Mouse (Mus musculus): ENCODE measurements around the gene Dgkq. TPM values are rescaled to one million over a fixed set of nuclear protein-coding genes. Genes with fewer than 3 reads are reported as not detected.

Gene Dgkq
- polyA plus RNA-seq, 1 experiment from 2014 or later = 5.9 TPM

Other genes with a start within 250 kb of the Dgkq start
- gene Atp5k, start 235.2 kb downstream of the Dgkq start, polyA plus RNA-seq (2015; fragmentation: Nextera tagmentation; extraction: Ambion mirVana) = 723 and 856 TPM in 2 replicates
- 0.19 and 0.40 TPM in 2 replicates for gene Mfsd7a, start 220.8 kb downstream of the Dgkq start, polyA plus RNA-seq (2015; fragmentation: Nextera tagmentation; extraction: Ambion mirVana)
- gene Pcgf3, start 208.4 kb downstream of the Dgkq start, polyA plus RNA-seq (2015; fragmentation: Nextera tagmentation; extraction: Ambion mirVana) = 15.3 and 17.8 TPM in 2 replicates
- gene Cplx1, start 119.6 kb downstream of the Dgkq start, polyA plus RNA-seq (2015; fragmentation: Nextera tagmentation; extraction: Ambion mirVana) = 0.74 and 0.82 TPM in 2 replicates
- gene Gak, start 39.9 kb downstream of the Dgkq start, polyA plus RNA-seq (2015; fragmentation: Nextera tagmentation; extraction: Ambion mirVana) = 28.9 and 31.5 TPM in 2 replicates
- gene Tmem175, start 39.9 kb downstream of the Dgkq start, polyA plus RNA-seq (2015; fragmentation: Nextera tagmentation; extraction: Ambion mirVana) = 17.0 and 17.9 TPM in 2 replicates
- 13.5 and 15.4 TPM in 2 replicates for gene Idua, start 9.3 kb downstream of the Dgkq start, polyA plus RNA-seq (2015; fragmentation: Nextera tagmentation; extraction: Ambion mirVana)
- gene Slc26a1, start 5.9 kb upstream of the Dgkq start, polyA plus RNA-seq (2015; fragmentation: Nextera tagmentation; extraction: Ambion mirVana) = 0.62 and 0.99 TPM in 2 replicates
- 13.0 and 19.3 TPM in 2 replicates for gene Fgfrl1, start 22.7 kb upstream of the Dgkq start, polyA plus RNA-seq (2015; fragmentation: Nextera tagmentation; extraction: Ambion mirVana)
- gene Rnf212, start 105.3 kb upstream of the Dgkq start, polyA plus RNA-seq (2015; fragmentation: Nextera tagmentation; extraction: Ambion mirVana) = 0.29 and 0.34 TPM in 2 replicates
- gene Tmed11, start 125.7 kb upstream of the Dgkq start, polyA plus RNA-seq (2015; fragmentation: Nextera tagmentation; extraction: Ambion mirVana) = not detected in 2 replicates
- not detected in 2 replicates for gene Vmn2r8, start 139.2 kb upstream of the Dgkq start, polyA plus RNA-seq (2015; fragmentation: Nextera tagmentation; extraction: Ambion mirVana)
- not detected in 2 replicates for gene Vmn2r9, start 182.9 kb upstream of the Dgkq start, polyA plus RNA-seq (2015; fragmentation: Nextera tagmentation; extraction: Ambion mirVana)

All from heart, embryonic 13.5 days (tissue).